ENCODE assay signal across 8 mouse cellular contexts in genomic region chr17:29267931-29268681, GRCm38 (mm10). TPM values are rescaled to one million over a fixed set of nuclear protein-coding genes. Genes with fewer than 3 reads are reported as not detected.
A peak's percentile ranks its signal among the peaks of the same experiment; 100 is the strongest.
DNase-seq lines count a peak whose midpoint lies in the region; ATAC-seq and TF ChIP-seq lines count a peak whose summit lies in the region.

No protein-coding gene starts in this region.

- H3K36me3 ChIP-seq in heart, embryonic 12.5 days: peaks cover 3% of the 10 kb centered on the region; the same call in 1 of the 2 replicates
- H3K36me3 ChIP-seq in erythroblast, embryonic 14.5 days (ENCODE audit: control insufficient read depth): peaks cover 7% of the 10 kb centered on the region
- no peaks in the 10 kb centered on the region for H3K36me3 ChIP-seq in kidney, embryonic 16.5 days (ENCODE audit: insufficient read depth, low read length)
- H3K36me3 ChIP-seq in midbrain, embryonic 14.5 days (ENCODE audit: control insufficient read depth, insufficient read depth, low read length): no peaks in the 10 kb centered on the region
- no peaks in the 10 kb centered on the region for H3K36me3 ChIP-seq in thymus, adult 2 months (ENCODE audit: control insufficient read depth, insufficient read depth, low read length)

- no peaks in the 10 kb centered on the region for H3K9me3 ChIP-seq in heart, embryonic 12.5 days (replicated peaks)
- H3K9me3 ChIP-seq in erythroblast, embryonic 14.5 days (ENCODE audit: control insufficient read depth, low read length): no peaks in the 10 kb centered on the region
- no peaks in the 10 kb centered on the region for H3K9me3 ChIP-seq in kidney, embryonic 16.5 days (ENCODE audit: low read length)
- no peaks in the 10 kb centered on the region for H3K9me3 ChIP-seq in midbrain, embryonic 14.5 days (ENCODE audit: control insufficient read depth, low read length)

- WGBS in heart, embryonic 12.5 days: 62% methylated on average over 6 of the region's 6 CpGs
- 48% methylated on average over 6 of the region's 6 CpGs for WGBS in kidney, embryonic 16.5 days
- WGBS in midbrain, embryonic 14.5 days: 62% methylated on average over 6 of the region's 6 CpGs
- 62% methylated on average over 6 of the region's 6 CpGs for WGBS in thymus, adult 2 months

- peak overlapping the region; percentile 86 for H3K4me3 ChIP-seq in heart, embryonic 12.5 days
- H3K4me3 ChIP-seq in erythroblast, embryonic 14.5 days (replicated peaks): peak overlapping the region; percentile 94
- peak overlapping the region; percentile 87 for H3K4me3 ChIP-seq in kidney, embryonic 16.5 days (ENCODE audit: low read length)
- H3K4me3 ChIP-seq in midbrain, embryonic 14.5 days (replicated peaks; ENCODE audit: low read depth, low read length): peak overlapping the region; percentile 94
- H3K4me3 ChIP-seq in thymus, adult 2 months (ENCODE audit: control insufficient read depth, insufficient read depth, low read length): no peak overlapping the region

- 0 out of 2 replicates have a peak, but pooled peaks have one; percentile 7 for ATAC-seq in heart, embryonic 12.5 days (ENCODE audit: insufficient number of reproducible peaks, low FRiP score)
- peak; percentile 25; the same call in 1 of the 2 replicates for ATAC-seq in kidney, embryonic 16.5 days (ENCODE audit: low FRiP score, low TSS enrichment)
- ATAC-seq in midbrain, embryonic 14.5 days (ENCODE audit: low FRiP score, low TSS enrichment): peak; percentile 57

- peak overlapping the region; percentile 89; the same call in 1 of the 2 replicates for H3K27ac ChIP-seq in heart, embryonic 12.5 days (ENCODE audit: poor library complexity, severe bottlenecking)
- peak overlapping the region; percentile 94 for H3K27ac ChIP-seq in kidney, embryonic 16.5 days (ENCODE audit: low read length)
- peak overlapping the region; percentile 46 for H3K27ac ChIP-seq in midbrain, embryonic 14.5 days (replicated peaks; ENCODE audit: low read depth, low read length)
- H3K27ac ChIP-seq in thymus, adult 2 months (ENCODE audit: control insufficient read depth, insufficient read depth, low read length): no peak overlapping the region

- peak overlapping the region; percentile 72 for H3K4me2 ChIP-seq in heart, embryonic 12.5 days
- H3K4me2 ChIP-seq in kidney, embryonic 16.5 days (replicated peaks; ENCODE audit: low read depth, low read length): peak overlapping the region; percentile 72
- peak overlapping the region; percentile 65 for H3K4me2 ChIP-seq in midbrain, embryonic 14.5 days (ENCODE audit: low read length)

- H3K27me3 ChIP-seq in heart, embryonic 12.5 days (replicated peaks): no peaks in the 10 kb centered on the region
- H3K27me3 ChIP-seq in erythroblast, embryonic 14.5 days (ENCODE audit: control insufficient read depth): no peaks in the 10 kb centered on the region
- no peaks in the 10 kb centered on the region for H3K27me3 ChIP-seq in kidney, embryonic 16.5 days (ENCODE audit: insufficient read depth, low read length)
- no peaks in the 10 kb centered on the region for H3K27me3 ChIP-seq in midbrain, embryonic 14.5 days (ENCODE audit: control insufficient read depth, insufficient read depth, low read length)
- no peaks in the 10 kb centered on the region for H3K27me3 ChIP-seq in thymus, adult 2 months (ENCODE audit: control insufficient read depth, insufficient read depth, low read length)

- no peak for DNase-seq in heart, adult 9 months (ENCODE audit: low spot score in 2 of 2)
- no peak for DNase-seq in midbrain, embryonic 14.5 days
- no peak for DNase-seq in thymus, adult 2 months
- no peak for DNase-seq in spleen, postnatal 14 days (ENCODE audit: low spot score in 2 of 2)
- no peak for DNase-seq in c-Kit-positive CD71-positive TER-119-positive erythroid progenitor cells, embryonic 14.5 days (ENCODE audit: low spot score)

- TF ChIP-seq POLR2A in thymus, adult 2 months (IDR thresholded peaks at IDR 0.05; ENCODE audit: control insufficient read depth, extremely low read depth, insufficient read depth, low read length, poor library complexity): no peak

- H3K9ac ChIP-seq in heart, embryonic 12.5 days: peak overlapping the region; percentile 95; the same call in 1 of the 2 replicates
- peak overlapping the region; percentile 95 for H3K9ac ChIP-seq in kidney, embryonic 16.5 days (replicated peaks; ENCODE audit: low read length)
- peak overlapping the region; percentile 90; the same call in 1 of the 2 replicates for H3K9ac ChIP-seq in midbrain, embryonic 14.5 days (replicated peaks; ENCODE audit: low read length)

- peaks cover 26% of the 10 kb centered on the region for H3K4me1 ChIP-seq in heart, embryonic 12.5 days (replicated peaks)
- peaks cover 50% of the 10 kb centered on the region for H3K4me1 ChIP-seq in erythroblast, embryonic 14.5 days (ENCODE audit: control insufficient read depth)
- peaks cover 22% of the 10 kb centered on the region for H3K4me1 ChIP-seq in kidney, embryonic 16.5 days (ENCODE audit: insufficient read depth, low read length)
- peaks cover 21% of the 10 kb centered on the region for H3K4me1 ChIP-seq in midbrain, embryonic 14.5 days (ENCODE audit: control insufficient read depth, insufficient read depth, low read length)
- H3K4me1 ChIP-seq in thymus, adult 2 months (replicated peaks; ENCODE audit: control insufficient read depth, insufficient read depth, low read length): peaks cover 16% of the 10 kb centered on the region

- TF ChIP-seq CTCF in thymus, adult 2 months (IDR thresholded peaks at IDR 0.05; ENCODE audit: borderline replicate concordance, control insufficient read depth, extremely low read depth, insufficient read depth, low read length, poor library complexity): no peak

RNA-seq across cellular contexts. Expression of gene BC004004, which starts 0.5 kb away (rescaled TPM):
- polyA plus RNA-seq in heart, embryonic 12.5 days (2016; fragmentation: Nextera tagmentation; extraction: Ambion mirVana): 80.0 and 87.6 TPM in 2 replicates
- polyA plus RNA-seq in erythroblast, embryonic 14.5 days (2012): 0.99 and 2.0 TPM in 2 replicates
- polyA plus RNA-seq in kidney, embryonic 16.5 days (2015; fragmentation: Nextera tagmentation; extraction: Ambion mirVana): 85.6 TPM in 2 replicates
- polyA plus RNA-seq in midbrain, embryonic 14.5 days (2014; fragmentation: Nextera tagmentation; extraction: Ambion mirVana): 117 and 122 TPM in 2 replicates
- 46.0 and 61.3 TPM in 2 replicates for polyA plus RNA-seq in thymus, adult 2 months (2012; rRNA removed)

RNA-seq across cellular contexts. Expression of gene Ppil1, which starts 4.1 kb away (rescaled TPM):
- polyA plus RNA-seq in heart, embryonic 12.5 days (2016; fragmentation: Nextera tagmentation; extraction: Ambion mirVana): 101 and 112 TPM in 2 replicates
- 5.0 and 5.3 TPM in 2 replicates for polyA plus RNA-seq in erythroblast, embryonic 14.5 days (2012)
- 167 and 186 TPM in 2 replicates for polyA plus RNA-seq in kidney, embryonic 16.5 days (2015; fragmentation: Nextera tagmentation; extraction: Ambion mirVana)
- polyA plus RNA-seq in midbrain, embryonic 14.5 days (2014; fragmentation: Nextera tagmentation; extraction: Ambion mirVana): 112 and 114 TPM in 2 replicates
- 57.1 and 65.9 TPM in 2 replicates for polyA plus RNA-seq in thymus, adult 2 months (2012; rRNA removed)

RNA-seq across cellular contexts. Expression of gene Cpne5, which starts 30.1 kb away (rescaled TPM):
- polyA plus RNA-seq in heart, embryonic 12.5 days (2016; fragmentation: Nextera tagmentation; extraction: Ambion mirVana): 20.4 and 24.1 TPM in 2 replicates
- polyA plus RNA-seq in erythroblast, embryonic 14.5 days (2012): 0.03 and 0.30 TPM in 2 replicates
- polyA plus RNA-seq in kidney, embryonic 16.5 days (2015; fragmentation: Nextera tagmentation; extraction: Ambion mirVana): 8.2 and 10.0 TPM in 2 replicates
- polyA plus RNA-seq in midbrain, embryonic 14.5 days (2014; fragmentation: Nextera tagmentation; extraction: Ambion mirVana): 27.6 and 32.6 TPM in 2 replicates
- 4.6 and 5.0 TPM in 2 replicates for polyA plus RNA-seq in thymus, adult 2 months (2012; rRNA removed)

RNA-seq across cellular contexts. Expression of gene Pi16, which starts 49.4 kb away (rescaled TPM):
- 4.0 and 4.5 TPM in 2 replicates for polyA plus RNA-seq in heart, embryonic 12.5 days (2016; fragmentation: Nextera tagmentation; extraction: Ambion mirVana)
- polyA plus RNA-seq in erythroblast, embryonic 14.5 days (2012): 0.03 TPM in 1 of 2 replicates, not detected in the other
- 2.4 and 3.1 TPM in 2 replicates for polyA plus RNA-seq in kidney, embryonic 16.5 days (2015; fragmentation: Nextera tagmentation; extraction: Ambion mirVana)
- 1.3 and 2.8 TPM in 2 replicates for polyA plus RNA-seq in midbrain, embryonic 14.5 days (2014; fragmentation: Nextera tagmentation; extraction: Ambion mirVana)
- 22.7 and 24.5 TPM in 2 replicates for polyA plus RNA-seq in thymus, adult 2 months (2012; rRNA removed)

Comparison
In these comparisons a context has a peak if more than half of its experiments do, and no peak if none do; other contexts are left out.
1. ATAC-seq: peak in every context shown above with its lines; median percentile 57 in midbrain, embryonic 14.5 days; 25 in kidney, embryonic 16.5 days; 7 in heart, embryonic 12.5 days.
2. RNA of gene BC004004, which starts 0.5 kb away (polyA plus RNA-seq): 117 to 122 TPM in midbrain, embryonic 14.5 days, 85.6 TPM in kidney, embryonic 16.5 days, 80.0 to 87.6 TPM in heart, embryonic 12.5 days and 46.0 to 61.3 TPM in thymus, adult 2 months; 0.99 to 2.0 TPM in erythroblast, embryonic 14.5 days; every median in the first group is over 10 times any median in the second.
3. Peak in every context shown above with its lines, with median percentiles within 50 percentile points of each other: H3K4me2 ChIP-seq and H3K9ac ChIP-seq.